Mouse (Mus musculus) urinary bladder, adult 2 months (tissue): ENCODE results near the gene B4galt7. TPM values are rescaled to one million over a fixed set of nuclear protein-coding genes. Genes with fewer than 3 reads are reported as not detected.
"Not testable (repeated sequence)": the region's sequence is repeated elsewhere in the genome, so short reads cannot be mapped to it uniquely, and the experiment has no call there.

Experiments used
- DNase-seq: peaks from one replicate; pipeline ENCODE4 v3.0.0; 2022; ENCODE audit warnings: low spot score
- polyA plus RNA-seq: library from polyadenylated mRNA; depleted of rRNA; stranded (reverse); fragments of >200 nt; gene quantifications from 2 replicates; pipeline ENCODE4 v1.2.3, GENCODE M21; 2012; rRNA removed

The B4galt7 gene
- polyA plus RNA-seq = 17.7 and 22.1 TPM in 2 replicates

DNA sequence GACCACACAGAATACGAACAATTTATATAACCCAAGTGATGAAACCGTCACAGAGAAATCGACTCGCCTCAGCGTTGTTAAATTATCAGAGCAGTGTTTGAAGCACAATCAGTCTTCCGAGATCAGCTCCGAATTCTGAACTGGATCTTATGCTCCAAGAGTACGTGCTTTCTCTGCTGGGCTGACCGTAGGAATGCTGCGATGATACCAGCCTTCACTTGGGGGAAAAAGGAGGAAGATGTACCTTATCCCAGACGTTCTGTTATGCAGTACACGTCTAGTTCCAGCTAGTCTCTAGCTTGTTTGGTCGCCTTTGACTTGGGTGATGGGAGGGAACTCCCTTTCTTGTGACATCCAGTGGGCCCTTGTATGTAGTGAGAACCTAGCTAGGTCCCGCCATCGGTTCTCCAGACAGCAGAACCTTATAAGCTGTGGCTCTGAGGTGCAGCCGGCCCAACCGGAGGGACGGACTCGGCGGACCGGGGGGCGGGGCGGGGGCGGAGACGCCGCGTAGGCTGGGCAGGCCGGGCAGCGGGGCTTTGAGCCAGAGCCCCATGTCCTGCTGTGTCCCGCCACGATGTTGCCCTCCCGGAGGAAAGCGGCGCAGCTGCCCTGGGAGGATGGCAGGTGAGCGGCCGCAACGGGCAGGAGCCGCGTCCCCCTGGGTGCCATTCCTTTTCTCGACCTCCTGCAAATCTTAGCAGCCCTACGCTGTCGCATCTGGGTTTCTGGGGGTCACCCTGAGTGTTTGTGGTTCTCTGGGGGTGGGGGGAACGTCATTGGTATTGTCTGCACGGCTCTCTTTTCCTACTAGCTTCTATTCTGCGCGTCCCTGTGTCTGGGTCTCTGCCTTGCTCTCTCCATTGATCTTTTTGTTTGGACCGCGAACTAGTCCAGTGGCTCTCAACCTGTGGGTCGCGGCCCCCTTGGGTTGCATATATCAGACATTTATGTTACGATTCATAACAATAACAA, at the start of gene B4galt7:
B4galt7 (plus strand) TSS at position 331 of the 975 bp plus-strand sequence.
- peak; percentile 74 for DNase-seq

DNA sequence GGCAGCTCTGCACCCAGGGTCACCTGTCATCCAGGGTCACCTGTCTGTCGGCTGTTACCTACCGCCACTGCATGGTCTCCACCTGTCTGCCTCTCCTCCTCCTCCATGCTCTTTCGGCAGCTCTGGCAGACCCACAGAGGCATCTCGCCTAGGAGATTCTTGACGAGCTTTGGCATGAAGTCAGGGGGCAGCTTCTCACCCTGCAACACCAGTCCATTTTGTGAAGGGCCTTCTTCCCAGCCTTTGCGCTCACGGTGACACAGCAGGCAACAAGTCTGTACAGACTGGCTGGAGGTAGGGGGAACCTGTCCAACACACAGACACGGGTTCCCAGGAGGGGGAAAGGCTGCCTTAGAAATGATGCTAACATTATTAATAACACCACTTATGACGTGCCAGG, 43.8 kb upstream of the B4galt7 start:
- DNase-seq = no peak

GRCm38 (mm10) chr13:55557499-55557898, 42.2 kb upstream of the B4galt7 start:
- DNase-seq = no peak

DNA sequence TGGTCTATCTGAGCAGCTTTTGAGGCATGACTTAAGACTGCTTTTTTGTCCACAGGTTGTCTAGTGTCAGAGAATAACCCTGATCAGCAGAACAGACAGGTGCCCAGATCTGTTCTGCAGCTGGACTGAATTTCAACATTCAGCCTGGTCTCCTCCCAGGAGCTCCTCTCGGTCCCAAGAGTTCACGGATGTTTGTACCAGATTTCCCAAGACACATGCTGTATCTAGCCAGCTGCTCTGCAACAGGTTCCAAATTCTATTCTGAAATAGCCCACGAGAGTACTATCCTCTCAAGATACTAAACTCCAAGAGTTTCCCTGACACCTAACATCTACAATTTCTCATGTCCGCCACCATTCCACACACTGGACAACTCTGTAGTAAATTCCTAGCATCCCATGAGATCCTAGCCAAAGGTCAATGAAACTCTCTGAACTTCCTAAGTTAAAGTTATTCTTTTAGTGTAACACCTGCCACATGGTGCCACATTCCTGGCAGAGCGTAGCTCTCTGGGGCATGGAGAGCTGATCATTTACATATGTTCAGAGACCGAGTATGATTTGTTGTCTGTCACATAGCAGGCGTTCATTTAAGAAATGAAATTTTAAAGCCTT, 36.3 kb upstream of the B4galt7 start:
- no peak for DNase-seq

- no peak for DNase-seq
Observed at GRCm38 (mm10) chr13:55567001-55567400, 32.7 kb upstream of the B4galt7 start.

DNA sequence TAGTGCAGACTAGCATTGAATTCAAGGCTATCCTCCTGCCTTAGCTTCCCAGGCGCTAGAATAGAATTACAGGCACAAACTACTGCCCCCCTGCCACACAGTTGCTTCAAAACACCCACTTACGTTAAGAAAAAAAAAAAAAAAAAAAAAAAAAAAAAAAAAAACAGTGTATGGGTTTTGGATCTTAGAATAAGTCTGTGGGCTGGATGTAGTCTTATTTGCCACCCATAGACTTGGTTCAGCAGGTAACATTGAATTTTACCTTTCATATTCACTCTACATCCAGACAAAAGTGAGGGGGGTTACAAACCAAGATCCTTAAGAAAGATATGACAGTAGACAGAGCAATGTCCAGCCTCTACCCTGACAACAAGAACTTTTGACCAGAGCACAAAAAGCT, 31.7 kb upstream of the B4galt7 start:
- no peak for DNase-seq

DNA sequence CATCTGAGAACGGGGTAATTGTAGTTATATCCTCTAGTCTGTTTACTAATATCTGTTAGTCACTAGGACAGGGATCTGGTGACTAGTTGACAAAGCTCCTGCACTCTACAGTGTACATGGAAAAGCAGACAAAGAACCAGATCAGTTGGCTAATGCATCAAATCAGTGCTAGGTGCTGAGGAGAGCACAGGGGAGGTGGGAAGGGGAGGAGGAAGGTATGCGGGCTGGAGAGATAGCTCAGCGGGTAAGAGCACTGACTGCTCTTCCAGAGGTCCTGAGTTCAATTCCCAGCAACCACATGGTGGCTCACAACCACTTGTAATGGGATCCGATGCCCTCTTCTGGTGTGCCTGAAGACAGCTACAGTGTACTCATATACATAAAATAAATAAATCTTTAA, 31.2 kb upstream of the B4galt7 start:
- not testable (repeated sequence) for DNase-seq

- DNase-seq = no peak
Observed at GRCm38 (mm10) chr13:55569726-55570285, 29.9 kb upstream of the B4galt7 start.

GRCm38 (mm10) chr13:55570286-55570973, 29.3 kb upstream of the B4galt7 start:
- DNase-seq = no peak

GRCm38 (mm10) chr13:55571027-55571751, 28.5 kb upstream of the B4galt7 start, which contains the start of gene Fam193b:
Fam193b (minus strand) TSS chr13:55571120.
- DNase-seq = peak; percentile 92

GRCm38 (mm10) chr13:55571977-55572376, 27.7 kb upstream of the B4galt7 start:
- no peak for DNase-seq

DNA sequence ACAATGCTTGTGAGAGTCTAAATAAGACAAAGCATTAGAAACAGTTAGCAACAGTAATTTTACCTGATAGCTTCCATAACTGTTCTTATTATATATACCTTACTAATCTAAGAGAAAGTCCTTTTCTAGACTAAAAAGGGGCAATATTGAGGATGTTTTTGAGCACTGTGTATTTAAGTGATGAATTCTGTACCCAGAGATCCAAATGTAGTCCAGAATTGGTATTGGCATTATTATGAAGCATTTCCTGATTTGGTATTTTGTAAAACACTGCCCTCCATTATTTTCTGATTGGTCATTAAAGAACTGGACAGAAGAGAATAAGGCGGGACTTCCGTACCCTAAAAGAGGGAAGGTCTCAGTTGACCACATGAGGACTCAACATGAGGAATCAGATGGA, 26.3 kb upstream of the B4galt7 start, which contains the start of gene Tmed9:
Tmed9 (plus strand) TSS at position 301 of the 400 bp plus-strand sequence.
- DNase-seq = no peak

DNA sequence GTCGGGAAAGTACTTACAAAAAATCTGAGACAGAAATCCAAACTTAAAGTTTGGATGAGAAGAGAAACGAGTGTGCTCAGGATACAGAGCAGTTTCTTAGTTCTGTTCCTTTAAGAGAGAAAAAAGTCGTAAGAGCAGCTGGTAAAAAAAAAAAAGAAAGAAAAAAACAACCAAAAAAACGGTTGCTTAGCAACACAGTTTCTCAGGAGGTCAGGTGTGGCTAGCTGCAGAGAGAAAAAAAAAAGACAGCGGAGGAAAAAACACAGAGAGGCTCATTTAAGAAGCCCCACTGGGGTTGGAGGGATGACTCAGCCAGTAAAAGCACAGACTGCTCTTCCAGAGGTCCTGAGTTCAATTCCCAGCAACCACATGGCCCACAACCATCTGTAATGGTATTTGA, 25.4 kb upstream of the B4galt7 start:
- no peak for DNase-seq

- DNase-seq = no peak
Observed at GRCm38 (mm10) chr13:55575932-55576331, 23.8 kb upstream of the B4galt7 start.

- not testable (repeated sequence) for DNase-seq
Observed at GRCm38 (mm10) chr13:55576872-55577271, 22.8 kb upstream of the B4galt7 start.

DNA sequence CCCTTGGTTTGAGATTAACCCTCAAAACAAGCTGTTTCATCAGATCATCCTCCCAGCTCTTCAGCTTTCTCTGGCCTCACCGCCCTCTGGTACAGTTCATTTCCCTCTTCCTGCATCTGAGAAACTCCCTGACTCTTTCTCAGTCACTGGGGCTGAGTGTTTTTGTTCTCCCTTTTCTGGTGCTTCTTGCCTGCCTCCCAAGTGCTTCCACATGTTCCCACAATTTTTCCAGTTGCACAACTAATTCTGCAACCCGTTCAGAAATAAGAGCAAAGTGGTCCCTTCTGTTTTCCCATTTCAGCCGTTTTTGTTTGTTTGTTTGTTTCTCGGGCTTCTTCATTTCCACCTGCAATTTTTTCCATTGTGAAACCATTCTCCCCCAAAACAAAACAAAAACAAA, 21.6 kb upstream of the B4galt7 start:
- DNase-seq = no peak

GRCm38 (mm10) chr13:55591961-55592490, 7.7 kb upstream of the B4galt7 start:
- no peak for DNase-seq

DNA sequence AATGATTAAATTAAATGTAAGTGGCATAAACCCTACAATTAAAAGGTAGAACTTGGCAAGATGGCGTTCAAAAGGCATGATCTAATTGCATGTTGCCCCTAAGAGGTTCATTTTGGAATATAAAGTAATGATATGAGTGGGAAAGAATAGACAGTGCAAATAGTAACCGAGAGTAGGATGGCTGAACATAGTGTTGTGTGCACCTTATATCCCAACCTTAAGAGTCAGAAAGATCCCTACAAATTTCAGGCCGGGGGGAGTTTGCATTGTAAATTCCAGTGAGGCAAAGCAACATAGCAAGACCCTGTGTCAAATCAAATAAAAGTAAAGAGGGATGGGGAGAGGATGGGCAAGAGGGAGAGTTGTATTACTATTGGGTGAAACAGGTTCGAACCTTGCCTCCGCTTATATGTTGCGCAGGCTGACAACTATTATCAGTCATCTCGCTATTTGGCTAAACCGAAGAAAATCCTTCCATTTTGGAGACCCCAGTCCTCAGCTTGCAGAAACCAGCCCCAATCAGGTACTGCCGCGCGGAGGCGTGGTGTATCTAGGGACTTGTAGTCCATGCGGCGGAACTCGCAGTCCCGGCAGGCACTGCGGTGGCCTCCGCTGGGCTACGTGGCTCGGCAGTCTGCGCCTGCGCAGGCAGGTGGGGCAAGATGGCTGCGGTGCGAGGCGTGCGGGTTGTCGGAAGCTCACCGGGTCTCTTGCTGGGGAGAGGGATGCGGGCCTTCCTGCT, 7.0 kb upstream of the B4galt7 start:
- DNase-seq = peak; percentile 93

DNA sequence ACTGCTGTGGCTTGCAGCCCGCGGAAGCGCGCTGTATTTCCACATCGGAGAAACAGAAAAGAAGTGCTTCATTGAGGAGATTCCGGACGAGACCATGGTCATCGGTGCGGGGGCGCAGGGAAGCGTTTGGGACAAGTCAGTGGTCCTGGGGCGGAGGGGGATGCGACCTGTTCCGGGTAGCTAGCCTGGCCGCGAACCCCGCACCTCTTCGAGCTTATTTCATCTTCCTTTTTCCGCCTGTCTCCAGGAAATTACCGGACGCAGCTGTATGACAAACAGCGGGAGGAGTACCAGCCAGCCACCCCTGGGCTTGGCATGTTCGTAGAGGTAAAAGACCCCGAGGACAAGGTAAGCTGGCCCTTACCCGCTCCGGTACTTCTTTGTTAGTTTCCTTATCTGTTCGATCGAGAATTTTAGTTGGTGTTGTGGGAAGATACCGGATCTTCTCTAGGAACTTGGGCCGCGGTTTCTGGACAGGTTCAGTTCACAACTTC, 6.4 kb upstream of the B4galt7 start:
- no peak for DNase-seq

DNA sequence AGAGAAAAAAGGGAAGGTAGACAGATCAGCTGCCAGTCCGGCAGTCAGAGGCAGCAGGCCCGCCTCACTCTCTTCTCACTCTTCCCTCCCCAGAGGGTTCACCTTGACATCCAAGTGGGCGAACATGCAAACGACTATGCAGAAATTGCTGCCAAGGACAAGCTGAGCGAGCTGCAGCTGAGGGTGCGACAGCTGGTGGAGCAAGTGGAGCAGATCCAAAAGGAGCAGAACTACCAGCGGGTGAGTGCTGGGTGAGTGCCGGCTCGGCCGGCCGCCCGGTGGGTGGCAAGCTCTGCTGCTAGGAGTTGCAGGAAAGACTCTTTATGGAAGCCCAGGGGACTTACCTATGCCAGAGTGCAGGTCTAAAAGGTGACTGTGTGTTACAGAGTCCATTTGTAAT, 4.3 kb upstream of the B4galt7 start:
- DNase-seq = no peak
